Mouse (Mus musculus): Measurements from ENCODE around the gene C77080. TPM values are rescaled to one million over a fixed set of nuclear protein-coding genes. Genes with fewer than 3 reads are reported as not detected.

The C77080 gene
- total RNA-seq, 1 experiment from 2014 or later: 1.1 TPM

Other genes with a start within 250 kb of the C77080 start
- gene Rnf19b, start 203.1 kb downstream of the C77080 start, total RNA-seq (2017): 33.2 and 35.7 TPM in 2 replicates
- not detected in 2 replicates for gene Tmem54, start 155.9 kb downstream of the C77080 start, total RNA-seq (2017)
- gene Hpca, start 139.4 kb downstream of the C77080 start, total RNA-seq (2017): 0.41 TPM in 1 of 2 replicates, not detected in the other
- gene Fndc5, start 124.4 kb downstream of the C77080 start, total RNA-seq (2017): not detected in 2 replicates
- 15.3 and 22.3 TPM in 2 replicates for gene S100pbp, start 71.7 kb downstream of the C77080 start, total RNA-seq (2017)
- 50.9 and 62.3 TPM in 2 replicates for gene Yars, start 71.6 kb downstream of the C77080 start, total RNA-seq (2017)
- gene Sync, start 26.2 kb upstream of the C77080 start, total RNA-seq (2017): not detected in 2 replicates
- gene Rbbp4, start 74.0 kb upstream of the C77080 start, total RNA-seq (2017): 120 and 139 TPM in 2 replicates
- 59.1 and 73.1 TPM in 2 replicates for gene Zbtb8os, start 74.3 kb upstream of the C77080 start, total RNA-seq (2017)
- gene Zbtb8a, start 116.7 kb upstream of the C77080 start, total RNA-seq (2017): 9.6 and 10.6 TPM in 2 replicates
- gene Zbtb8b, start 179.4 kb upstream of the C77080 start, total RNA-seq (2017): not detected in 2 replicates
- gene Bsdc1, start 200.2 kb upstream of the C77080 start, total RNA-seq (2017): 23.9 and 26.4 TPM in 2 replicates
- gene Tssk3, start 229.6 kb upstream of the C77080 start, total RNA-seq (2017): not detected in 2 replicates
- gene Fam229a, start 229.8 kb upstream of the C77080 start, total RNA-seq (2017): not detected in 2 replicates